Mouse (Mus musculus) common myeloid progenitor, adult 5-6 weeks (primary cell): ENCODE results near the gene Gpr176. TPM values are rescaled to one million over a fixed set of nuclear protein-coding genes. Genes with fewer than 3 reads are reported as not detected.

Experiments used
- ATAC-seq: replicated peaks from 2 replicates; pipeline ENCODE4 v1.8.0; 2016; ENCODE audit warnings: low read depth, mild to moderate bottlenecking, moderate TSS enrichment, inconsistent platforms; ENCODE audit not compliant: poor library complexity, severe bottlenecking
- total RNA-seq: library from RNA; stranded (forward); fragments of 200-1000, 187-1606 nt; gene quantifications from 2 replicates; pipeline ENCODE4 v1.2.3, GENCODE M21; 2017

Gene Gpr176
- not detected in 2 replicates for total RNA-seq

GRCm38 (mm10) chr2:118372901-118373571 lies at the start of gene Gpr176:
Gene Gpr176, minus strand, starts transcription at chr2:118373419.
- ATAC-seq, result peak; percentile 42

- no peak for ATAC-seq
Measured at GRCm38 (mm10) chr2:118422385-118422784, 49.2 kb upstream of the Gpr176 start.

GRCm38 (mm10) chr2:118421951-118422350 lies 48.7 kb upstream of the Gpr176 start:
- no peak for ATAC-seq

GRCm38 (mm10) chr2:118418076-118418475 lies 44.9 kb upstream of the Gpr176 start:
- ATAC-seq, result no peak

- no peak for ATAC-seq
Measured at GRCm38 (mm10) chr2:118415601-118416355, 42.6 kb upstream of the Gpr176 start.

GRCm38 (mm10) chr2:118412821-118413220 lies 39.6 kb upstream of the Gpr176 start:
- no peak for ATAC-seq

GRCm38 (mm10) chr2:118408336-118408895 lies 35.2 kb upstream of the Gpr176 start:
- no peak for ATAC-seq

- no peak for ATAC-seq
Measured at GRCm38 (mm10) chr2:118406811-118407210, 33.6 kb upstream of the Gpr176 start.

GRCm38 (mm10) chr2:118405568-118405967 lies 32.3 kb upstream of the Gpr176 start:
- no peak for ATAC-seq

GRCm38 (mm10) chr2:118404336-118404735 lies 31.1 kb upstream of the Gpr176 start:
- no peak for ATAC-seq

GRCm38 (mm10) chr2:118401834-118402727 lies 28.9 kb upstream of the Gpr176 start:
- ATAC-seq, result no peak

- ATAC-seq, result no peak
Measured at GRCm38 (mm10) chr2:118399751-118400150, 26.5 kb upstream of the Gpr176 start.

- ATAC-seq, result no peak
Measured at GRCm38 (mm10) chr2:118391201-118391600, 18.0 kb upstream of the Gpr176 start.

- ATAC-seq, result no peak
Measured at GRCm38 (mm10) chr2:118390072-118390471, 16.9 kb upstream of the Gpr176 start.

GRCm38 (mm10) chr2:118389569-118389968 lies 16.4 kb upstream of the Gpr176 start:
- ATAC-seq, result 0 out of 2 replicates have a peak, but pooled peaks have one; percentile 23

GRCm38 (mm10) chr2:118388341-118389335 lies 15.4 kb upstream of the Gpr176 start, which contains the start of gene Eif2ak4:
Gene Eif2ak4, plus strand, starts transcription at chr2:118388618.
- peak; percentile 95 for ATAC-seq

GRCm38 (mm10) chr2:118383387-118383786 lies 10.2 kb upstream of the Gpr176 start:
- no peak for ATAC-seq

GRCm38 (mm10) chr2:118379756-118380155 lies 6.5 kb upstream of the Gpr176 start:
- no peak for ATAC-seq

GRCm38 (mm10) chr2:118375931-118376330 lies 2.7 kb upstream of the Gpr176 start:
- ATAC-seq, result no peak
